Mouse (Mus musculus): Measurements from ENCODE around the gene Ube2b.

Ube2b gene

GRCm38 (mm10) chr11:52000290-52000962 lies at the start of gene Ube2b:
Gene Ube2b, minus strand, starts transcription at chr11:52000762.
- DNase-seq, result peak; percentile 91 to 93

DNA sequence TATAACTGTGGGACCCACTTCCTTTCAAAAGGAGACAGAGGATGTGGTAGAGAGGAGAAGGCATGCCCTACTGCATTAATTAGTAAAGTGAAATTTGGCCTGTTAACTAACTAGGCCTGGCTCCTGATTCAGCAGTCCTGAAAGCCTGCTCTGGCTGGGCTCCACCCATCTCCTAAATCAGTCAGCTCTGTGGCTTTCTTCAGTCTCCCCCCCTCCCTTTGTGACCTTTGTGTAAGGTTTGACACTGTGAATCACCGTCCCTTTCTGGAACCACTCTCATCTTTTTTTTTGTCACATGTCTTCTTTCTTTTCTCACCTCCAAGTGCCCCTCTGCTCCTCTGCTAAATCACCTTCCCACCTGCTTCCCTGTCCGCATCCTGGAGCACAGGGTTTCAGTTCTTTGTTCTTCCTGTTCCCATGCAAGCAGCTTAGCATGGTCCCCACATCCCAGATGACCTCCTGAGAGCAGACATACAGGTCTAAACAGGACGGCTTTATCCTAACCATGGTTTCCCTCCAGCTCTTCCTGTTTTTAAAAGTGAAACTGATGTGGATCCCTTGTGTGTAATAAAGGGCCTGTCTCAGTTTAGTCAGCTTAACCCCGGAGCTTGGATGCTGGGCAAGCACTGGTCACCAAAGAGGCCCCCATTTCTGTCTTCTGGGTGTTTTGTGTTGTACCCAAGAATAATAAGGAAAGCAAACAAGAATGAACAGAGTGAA lies 46.0 kb upstream of the Ube2b start:
- peak in 1 of 2 experiments; percentile 8 for DNase-seq

DNA sequence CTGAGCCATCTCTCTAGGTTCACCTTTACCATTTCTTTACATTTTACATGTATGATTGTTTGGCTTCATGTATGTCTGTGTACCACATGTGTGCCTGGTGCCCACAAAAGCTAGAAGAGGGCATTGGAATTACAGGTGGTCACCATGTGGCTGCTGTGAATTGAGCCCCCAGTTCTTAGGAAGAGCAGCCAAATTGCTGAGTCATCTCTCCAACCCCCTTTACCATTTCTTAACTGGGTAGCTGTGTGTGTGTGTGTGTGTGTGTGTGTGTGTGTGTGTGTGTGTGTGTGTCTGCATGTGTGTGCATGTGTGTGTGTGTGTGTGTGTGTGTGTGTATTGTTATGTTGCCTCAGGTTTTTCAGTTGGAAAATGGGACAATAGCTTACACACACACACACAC lies 43.6 kb upstream of the Ube2b start:
- no peak for DNase-seq

DNA sequence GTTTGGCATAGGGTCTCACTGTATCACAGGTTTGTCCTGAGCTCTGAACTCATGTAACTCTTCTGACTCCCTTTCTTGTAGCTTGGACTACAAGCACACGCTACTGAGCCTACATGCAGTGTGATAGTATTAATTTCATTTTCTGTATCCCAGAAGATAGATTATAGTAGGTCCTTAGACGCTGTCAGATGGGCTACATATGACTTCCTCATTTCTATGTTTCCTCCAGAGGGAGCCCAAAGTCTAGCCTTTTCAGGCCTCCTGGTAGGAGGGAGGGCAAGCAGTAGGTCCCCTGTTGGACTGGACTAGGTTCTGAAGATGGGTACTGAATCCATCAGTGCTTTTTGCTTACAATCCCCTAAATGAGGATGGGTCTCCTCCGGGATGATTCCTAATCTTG lies 42.7 kb upstream of the Ube2b start:
- DNase-seq, result no peak

GRCm38 (mm10) chr11:52037659-52038058 lies 37.1 kb upstream of the Ube2b start:
- no peak for DNase-seq

DNA sequence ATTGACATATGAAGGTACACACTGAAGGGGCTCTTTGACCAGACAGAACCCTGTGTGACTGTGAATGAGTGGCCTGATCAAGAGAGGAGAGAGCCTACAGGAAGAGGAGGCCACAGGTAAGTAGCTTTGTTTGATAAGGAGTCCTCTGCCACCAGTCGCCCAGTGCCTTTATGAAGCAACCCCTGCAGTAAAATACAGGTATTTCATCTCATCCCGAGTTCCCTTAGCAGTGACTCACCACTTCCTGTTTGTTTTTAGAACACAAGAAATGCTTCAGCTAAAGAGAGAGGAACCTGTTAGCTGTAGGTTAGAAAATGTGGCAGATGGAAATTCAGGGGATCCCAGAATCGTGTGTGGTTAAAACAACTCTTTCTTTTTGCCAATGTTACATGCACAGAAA lies 35.3 kb upstream of the Ube2b start:
- no peak for DNase-seq

GRCm38 (mm10) chr11:52033953-52034352 lies 33.4 kb upstream of the Ube2b start:
- no peak for DNase-seq

DNA sequence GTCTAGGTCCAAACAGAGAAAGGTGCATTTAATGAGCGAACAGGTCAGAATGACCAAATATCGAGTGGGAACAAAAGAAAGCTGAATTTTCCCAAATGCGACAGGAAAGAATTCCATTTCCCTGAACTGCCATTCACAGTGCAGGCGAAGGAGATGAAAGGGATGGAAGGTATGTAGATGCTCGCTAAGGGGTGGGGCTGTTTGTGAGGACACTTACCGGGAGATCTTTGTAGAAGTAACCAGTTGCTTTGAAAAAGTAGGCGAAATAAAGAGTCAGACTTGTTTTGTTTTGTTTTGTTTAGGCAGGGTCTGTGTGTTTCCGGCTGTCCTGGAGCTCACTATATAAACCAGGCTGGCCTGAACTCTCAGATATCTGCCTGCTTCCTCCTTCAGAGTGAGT lies 31.8 kb upstream of the Ube2b start:
- DNase-seq, result no peak

DNA sequence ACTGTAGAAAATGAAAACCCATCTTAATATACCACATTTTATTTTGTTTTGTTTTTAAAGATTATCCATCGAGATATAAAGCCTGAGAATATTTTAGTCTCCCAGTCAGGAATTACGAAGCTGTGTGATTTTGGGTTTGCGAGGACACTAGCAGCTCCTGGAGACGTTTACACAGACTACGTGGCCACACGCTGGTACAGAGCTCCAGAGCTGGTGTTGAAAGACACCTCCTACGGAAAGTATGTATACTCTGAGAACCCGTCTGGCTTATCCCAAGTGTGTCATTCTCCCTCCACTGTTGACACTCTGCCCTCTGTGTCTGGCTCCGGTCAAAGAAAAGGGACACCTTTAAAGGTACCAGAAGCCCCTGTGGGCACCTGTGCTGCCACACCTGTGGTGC lies 17.7 kb upstream of the Ube2b start:
- DNase-seq, result no peak

- DNase-seq, result no peak
Measured at GRCm38 (mm10) chr11:52011541-52011940, 11.0 kb upstream of the Ube2b start.

DNA sequence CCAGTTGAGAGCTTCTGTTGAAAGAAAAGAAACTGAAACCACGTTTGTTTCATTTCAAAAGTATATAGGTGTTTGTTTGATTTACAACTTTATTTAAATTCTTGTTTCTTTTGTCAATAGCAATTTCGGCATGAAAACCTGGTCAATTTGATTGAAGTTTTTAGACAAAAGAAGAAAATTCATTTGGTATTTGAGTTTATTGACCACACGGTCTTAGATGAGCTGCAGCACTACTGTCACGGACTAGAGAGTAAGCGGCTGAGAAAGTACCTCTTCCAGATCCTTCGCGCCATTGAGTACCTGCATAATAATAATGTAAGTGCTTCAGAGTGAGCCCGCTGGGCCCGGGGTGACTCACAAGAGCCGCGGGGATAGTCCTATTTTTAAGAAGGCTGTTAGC lies 10.4 kb upstream of the Ube2b start:
- DNase-seq, result no peak

DNA sequence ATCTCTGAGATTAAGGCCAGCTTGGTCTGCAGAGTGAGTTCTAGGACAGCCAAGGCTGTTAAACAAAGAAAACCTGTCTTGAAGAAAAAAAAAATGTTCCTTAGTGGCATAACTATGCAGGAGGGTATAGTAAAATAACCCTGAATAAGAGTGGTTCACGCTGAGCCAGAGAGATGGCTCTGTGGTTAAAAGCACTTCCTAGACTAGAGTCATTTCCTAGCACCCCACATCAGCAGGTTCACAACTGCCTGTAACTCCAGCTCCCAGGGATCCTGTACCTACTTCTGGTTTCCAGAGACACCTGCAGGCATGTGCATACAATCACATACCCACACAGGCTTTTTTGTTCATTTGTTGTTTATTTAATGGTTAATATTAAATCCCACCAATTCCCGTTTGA lies 5.0 kb upstream of the Ube2b start:
- DNase-seq, result no peak

DNA sequence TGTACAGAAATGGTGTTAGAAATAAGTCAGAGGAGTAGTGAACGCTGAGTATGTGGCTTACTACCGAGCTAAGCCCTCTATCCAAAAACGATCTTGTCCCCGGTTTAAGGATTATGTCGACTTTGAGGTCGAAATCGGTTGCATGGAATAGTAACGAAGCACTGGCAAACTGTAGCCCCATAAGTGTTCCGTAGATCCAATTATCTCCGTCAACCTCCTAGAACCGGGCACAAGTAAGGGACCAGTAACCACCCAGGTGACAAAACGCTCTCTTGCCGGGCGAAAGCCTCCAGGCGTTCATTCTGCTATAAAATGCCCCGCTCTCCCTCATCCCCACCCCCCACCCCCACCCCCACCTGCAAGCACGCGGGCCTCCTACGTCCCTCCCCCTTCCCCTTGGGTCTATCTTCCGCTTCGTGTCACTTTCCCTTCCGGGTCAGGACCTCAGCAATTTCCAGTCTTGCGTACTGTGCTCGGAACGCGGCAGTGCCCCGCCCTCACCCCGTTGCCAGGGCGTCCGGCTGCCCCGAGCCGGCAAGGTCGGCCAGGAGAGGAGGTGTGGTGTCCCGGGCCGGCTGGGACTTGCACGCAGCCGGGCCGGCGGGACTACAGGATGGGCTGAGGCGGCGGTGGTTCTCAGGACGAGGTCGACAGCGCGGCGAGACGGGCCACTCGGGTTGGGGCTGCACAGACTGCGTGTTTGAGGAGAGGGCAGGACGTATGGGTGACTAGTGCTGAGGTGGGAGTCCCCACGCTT lies 3.4 kb upstream of the Ube2b start, which contains the start of gene Cdkl3:
Gene Cdkl3 (plus strand): TSS at position 450 of the 757 bp plus-strand sequence.
- DNase-seq, result peak; percentile 86 to 87

DNA sequence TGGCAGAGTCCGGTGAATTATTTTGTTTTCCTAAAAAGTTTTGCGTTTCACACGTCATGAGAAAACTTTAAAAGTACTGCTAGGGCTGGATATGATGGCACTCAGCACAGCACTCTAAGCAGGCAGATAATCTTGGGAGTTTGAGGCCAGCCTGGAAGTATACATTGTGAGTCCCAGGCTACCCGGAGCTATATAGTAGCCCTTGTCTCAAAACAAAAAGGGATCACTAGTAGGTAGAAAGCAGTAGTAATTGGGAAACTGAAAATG lies 2.9 kb upstream of the Ube2b start:
- no peak for DNase-seq

DNA sequence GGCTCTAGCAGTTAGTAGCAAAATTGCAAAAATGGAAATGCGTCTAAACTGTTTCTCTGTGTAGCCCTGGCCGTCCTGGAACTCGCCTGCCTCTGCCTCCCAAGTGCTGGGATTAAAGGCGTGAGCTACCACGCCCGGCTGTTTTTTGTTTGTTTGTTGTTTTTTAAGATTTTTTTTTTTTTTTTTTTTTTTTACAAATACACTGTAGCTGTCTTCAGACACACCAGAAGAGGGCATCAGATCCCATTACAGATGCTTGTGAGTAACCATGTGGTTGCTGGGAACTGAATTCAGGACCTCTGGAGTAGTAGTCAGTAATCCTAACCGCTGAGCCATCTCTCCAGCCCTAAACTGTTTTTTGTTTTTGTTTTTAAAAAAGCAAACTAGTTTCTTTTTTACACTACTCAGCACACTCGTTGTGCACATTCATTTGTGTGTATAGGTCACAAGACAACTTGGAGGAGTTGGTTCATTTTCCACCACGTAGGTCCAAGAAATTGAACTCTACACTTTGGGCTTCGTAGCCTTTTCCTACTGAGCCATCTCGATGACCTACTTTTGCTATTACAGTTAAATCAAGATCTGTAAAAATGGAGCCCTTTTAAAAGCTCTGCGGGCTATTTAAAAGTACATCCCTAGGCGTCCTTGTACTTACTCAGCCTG lies 2.4 kb upstream of the Ube2b start:
- no peak for DNase-seq

- DNase-seq, result no peak
Measured at GRCm38 (mm10) chr11:52001861-52002260, 1.3 kb upstream of the Ube2b start.

DNA sequence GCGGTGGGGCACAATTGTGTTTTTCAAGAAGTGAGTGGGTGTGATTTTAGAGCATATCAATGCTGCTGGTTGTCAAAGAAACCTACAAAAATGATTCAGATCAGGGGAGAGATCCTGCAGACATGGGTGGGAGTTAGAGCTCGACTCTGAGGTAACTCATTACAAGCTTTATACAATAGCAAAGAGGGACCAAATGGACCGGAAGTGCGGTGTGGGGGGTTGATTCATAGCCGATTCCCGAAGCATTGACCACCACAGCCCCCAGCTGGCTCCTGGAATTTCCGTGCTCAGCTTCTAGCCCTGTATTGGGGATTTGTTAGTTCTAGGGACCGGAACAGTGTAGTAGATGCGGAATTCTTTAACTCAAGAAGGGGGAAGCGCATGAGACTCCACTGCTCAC lies 779 bp upstream of the Ube2b start:
- no peak for DNase-seq

GRCm38 (mm10) chr11:51999611-52000289 lies 812 bp downstream of the Ube2b start:
- peak in 1 of 2 experiments; percentile 26 for DNase-seq

- DNase-seq, result no peak
Measured at GRCm38 (mm10) chr11:51971644-51972043, 28.9 kb downstream of the Ube2b start.

DNA sequence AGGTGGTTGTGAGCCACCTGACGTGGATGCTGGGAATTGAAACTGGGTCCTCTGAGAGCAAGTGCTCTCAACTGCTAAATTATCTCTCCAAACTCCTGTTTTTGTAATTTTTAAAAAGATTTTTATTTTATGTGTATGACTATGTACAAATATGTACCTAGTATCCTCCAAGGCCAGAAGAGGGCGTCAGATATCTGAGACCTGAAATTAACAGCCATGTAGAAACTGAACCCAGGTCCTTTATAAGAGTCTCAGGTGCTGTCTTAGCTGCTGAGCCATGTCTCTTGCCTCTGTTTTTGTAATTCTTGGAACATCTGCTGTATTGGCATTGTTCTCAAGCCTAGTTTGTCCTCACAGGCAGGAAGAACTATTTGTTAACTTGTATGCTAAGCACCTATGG lies 31.1 kb downstream of the Ube2b start:
- DNase-seq, result no peak

GRCm38 (mm10) chr11:51968896-51969295 lies 31.7 kb downstream of the Ube2b start:
- no peak for DNase-seq

DNA sequence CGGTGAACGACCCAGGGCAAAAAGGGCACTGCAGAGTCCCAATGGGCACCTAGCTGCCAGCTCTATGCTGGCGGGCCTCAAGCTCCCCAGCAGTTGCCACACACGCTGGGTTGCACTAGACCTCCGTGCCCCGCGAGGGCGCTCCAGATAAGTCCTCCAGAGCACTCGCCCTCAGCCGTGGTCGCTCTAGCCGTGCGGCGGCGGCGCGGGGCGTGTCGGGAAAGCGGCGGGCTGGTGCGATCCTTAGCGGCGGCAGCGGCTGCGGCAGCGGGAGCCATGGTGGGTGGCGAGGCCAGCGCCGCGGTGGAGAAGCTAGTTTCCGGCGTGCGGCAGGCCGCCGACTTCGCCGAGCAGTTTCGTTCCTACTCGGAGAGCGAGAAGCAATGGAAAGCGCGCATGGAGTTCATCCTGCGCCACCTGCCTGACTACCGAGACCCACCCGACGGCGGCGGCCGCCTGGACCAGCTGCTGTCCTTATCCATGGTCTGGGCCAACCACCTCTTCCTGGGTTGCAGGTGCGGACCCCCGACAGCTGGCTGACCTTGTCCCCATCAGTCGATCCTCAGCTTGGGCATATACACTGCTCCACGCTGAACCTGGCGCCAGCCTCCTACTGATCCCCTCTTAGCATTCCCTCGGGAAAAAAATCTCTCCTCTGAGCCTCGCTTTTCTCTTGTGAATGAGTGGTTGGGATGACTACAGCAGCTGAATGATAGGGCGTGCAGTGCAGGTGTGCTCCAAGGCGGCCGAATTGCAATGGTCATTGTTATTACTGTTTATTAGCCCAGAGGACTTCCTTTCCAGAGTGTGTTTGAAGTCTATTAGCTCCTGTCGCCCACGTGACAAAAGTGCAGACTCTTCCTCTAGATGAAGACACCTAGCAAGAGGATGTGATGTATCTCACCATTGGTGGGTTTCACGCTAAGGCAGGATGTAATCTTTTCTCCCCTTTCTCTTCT lies 32.8 kb downstream of the Ube2b start, which contains the start of gene Cdkn2aipnl:
Gene Cdkn2aipnl (plus strand): TSS at position 219 of the 959 bp plus-strand sequence.
- peak; percentile 93 to 99 for DNase-seq
